Mouse (Mus musculus) ES-Bruce4 (cell line): ENCODE measurements around the gene 6330409D20Rik.

Experiments
- CTCF ChIP-seq: IDR thresholded peaks from one replicate; pipeline ENCODE4 v1.8.1; 2011; ENCODE audit warnings: low read depth, low read length
- EP300 ChIP-seq: IDR thresholded peaks from 2 replicates; pipeline ENCODE4 v1.6.1; 2011; ENCODE audit warnings: low read depth, low read length; ENCODE audit not compliant: insufficient read depth
- POLR2A ChIP-seq: IDR thresholded peaks from one replicate; pipeline ENCODE4 v1.8.1; 2011; ENCODE audit warnings: low read length; ENCODE audit not compliant: insufficient read depth

GRCm38 (mm10) chr2:32731911-32732310, 8.9 kb downstream of the 6330409D20Rik start:
- TF ChIP-seq POLR2A (no peak), CTCF (no peak), EP300 (no peak)
